ENCODE assay signal across 25 mouse cellular contexts in genomic region chr16:17269872-17270271, GRCm38 (mm10). TPM values are rescaled to one million over a fixed set of nuclear protein-coding genes. Genes with fewer than 3 reads are reported as not detected.
DNase-seq lines count a peak whose midpoint lies in the region; ATAC-seq and TF ChIP-seq lines count a peak whose summit lies in the region.
"Had no signal": no experiment of that assay in that cellular context is flagged by ENCODE, and none has a peak within 500 bp of the region (broad histone marks: within the 10 kb centered on the region; RNA-seq: fewer than 3 reads in every experiment).

No protein-coding gene starts in this region.

- peak; percentile 48; the same call in 1 of the 2 replicates for ATAC-seq in liver, embryonic 14.5 days (ENCODE audit: insufficient read depth)
- ATAC-seq in midbrain, embryonic 11.5 days (ENCODE audit: low FRiP score), result no peak
- ATAC-seq in midbrain, embryonic 15.5 days (replicated peaks), result no peak
- peak; percentile 71 for ATAC-seq in megakaryocyte progenitor cell, adult 5-6 weeks (replicated peaks; ENCODE audit: poor library complexity)
- ATAC-seq: activated CD4-positive, CD25-positive, alpha-beta regulatory T cell, adult 4 months; forebrain, embryonic 13.5 days; forebrain, embryonic 16.5 days had no signal

- no peaks in the 10 kb centered on the region for H3K27me3 ChIP-seq in liver, embryonic 14.5 days (ENCODE audit: control insufficient read depth, insufficient read depth, low read length)
- no peaks in the 10 kb centered on the region for H3K27me3 ChIP-seq in midbrain, embryonic 11.5 days (ENCODE audit: control insufficient read depth, insufficient read depth, low read length)
- no peaks in the 10 kb centered on the region for H3K27me3 ChIP-seq in midbrain, embryonic 15.5 days (replicated peaks)
- H3K27me3 ChIP-seq: forebrain, embryonic 13.5 days; heart, embryonic 13.5 days; hindbrain, embryonic 15.5 days had no signal

- no peaks in the 10 kb centered on the region; the same call in 1 of the 2 replicates for H3K9me3 ChIP-seq in liver, embryonic 14.5 days (ENCODE audit: control insufficient read depth, low read length)
- no peaks in the 10 kb centered on the region for H3K9me3 ChIP-seq in midbrain, embryonic 11.5 days (ENCODE audit: control insufficient read depth, low read length)
- no peaks in the 10 kb centered on the region for H3K9me3 ChIP-seq in midbrain, embryonic 15.5 days
- H3K9me3 ChIP-seq: heart, embryonic 10.5 days; hindbrain, embryonic 15.5 days had no signal

- 24% methylated on average over 5 of the region's 5 CpGs for WGBS in liver, embryonic 14.5 days (ENCODE audit: insufficient replicate concordance)
- WGBS in midbrain, embryonic 11.5 days, result 86% methylated on average over 5 of the region's 5 CpGs
- 91% methylated on average over 5 of the region's 5 CpGs for WGBS in midbrain, embryonic 15.5 days

- peak in 1 of 3 experiments; percentile 27 for DNase-seq in liver, embryonic 14.5 days (ENCODE audit: low read depth in 3 of 3, low spot score in 3 of 3)
- no peak for DNase-seq in liver
- DNase-seq in midbrain, embryonic 11.5 days (ENCODE audit: low spot score, missing footprints), result peak; percentile 23
- no peak for DNase-seq in right cerebral cortex, postnatal 14 days
- no peak for DNase-seq in adrenal gland, postnatal 4 days (ENCODE audit: low spot score in 2 of 2)
- DNase-seq: adrenal gland, adult 8-10 months; adrenal gland, postnatal 25 days; B cell, adult 2 months; cerebellum, adult 18-20 months; cerebellum, adult 9-10 months; cerebellum, postnatal 14 days; gastrocnemius, postnatal 10 days; gastrocnemius, postnatal 36 days; heart, adult 2 months; heart, postnatal 14 days; heart, postnatal 4 days had no signal

- H3K9ac ChIP-seq in liver, embryonic 14.5 days (replicated peaks), result no peak overlapping the region
- no peak overlapping the region for H3K9ac ChIP-seq in midbrain, embryonic 11.5 days (ENCODE audit: low read length)
- no peak overlapping the region for H3K9ac ChIP-seq in midbrain, embryonic 15.5 days
- H3K9ac ChIP-seq: forebrain, embryonic 13.5 days; heart, embryonic 13.5 days; hindbrain, embryonic 15.5 days had no signal

- TF ChIP-seq CTCF in liver, embryonic 14.5 days (IDR thresholded peaks at IDR 0.05; ENCODE audit: low read depth), result no peak

- TF ChIP-seq EP300 in liver, embryonic 14.5 days (IDR thresholded peaks at IDR 0.05; ENCODE audit: low read depth), result peak; percentile 47

- no peaks in the 10 kb centered on the region for H3K36me3 ChIP-seq in liver, embryonic 14.5 days (replicated peaks; ENCODE audit: control insufficient read depth, insufficient read depth, low read depth)
- no peaks in the 10 kb centered on the region for H3K36me3 ChIP-seq in midbrain, embryonic 11.5 days (ENCODE audit: control insufficient read depth, insufficient read depth, low read length)
- no peaks in the 10 kb centered on the region for H3K36me3 ChIP-seq in midbrain, embryonic 15.5 days (replicated peaks)
- H3K36me3 ChIP-seq: forebrain, embryonic 10.5 days; heart, embryonic 10.5 days; heart, embryonic 13.5 days; hindbrain, embryonic 15.5 days had no signal

- no peak overlapping the region for H3K4me2 ChIP-seq in liver, embryonic 14.5 days (ENCODE audit: low read depth)
- no peak overlapping the region for H3K4me2 ChIP-seq in midbrain, embryonic 11.5 days
- no peak overlapping the region for H3K4me2 ChIP-seq in midbrain, embryonic 15.5 days
- H3K4me2 ChIP-seq: forebrain, embryonic 13.5 days; heart, embryonic 13.5 days; hindbrain, embryonic 15.5 days had no signal

- peaks cover 7 to 22% of the 10 kb centered on the region in 2 experiments for H3K4me1 ChIP-seq in liver, embryonic 14.5 days (replicated peaks; ENCODE audit: control insufficient read depth in 2 of 2, insufficient read depth in 2 of 2, low read length in 1 of 2)
- no peaks in the 10 kb centered on the region for H3K4me1 ChIP-seq in midbrain, embryonic 11.5 days (ENCODE audit: control insufficient read depth, insufficient read depth, low read length)
- H3K4me1 ChIP-seq in midbrain, embryonic 15.5 days, result no peaks in the 10 kb centered on the region
- H3K4me1 ChIP-seq: forebrain, embryonic 10.5 days; forebrain, embryonic 13.5 days; hindbrain, embryonic 15.5 days had no signal

- no peak overlapping the region for H3K4me3 ChIP-seq in liver, embryonic 14.5 days (ENCODE audit: insufficient read depth in 1 of 2, low read depth in 2 of 2, low read length in 2 of 2)
- no peak overlapping the region for H3K4me3 ChIP-seq in midbrain, embryonic 11.5 days (ENCODE audit: low read depth, low read length)
- no peak overlapping the region for H3K4me3 ChIP-seq in midbrain, embryonic 15.5 days
- H3K4me3 ChIP-seq: forebrain, embryonic 10.5 days; forebrain, embryonic 13.5 days; heart, adult 2 months; heart, embryonic 10.5 days; heart, embryonic 13.5 days; hindbrain, embryonic 15.5 days had no signal

- H3K27ac ChIP-seq in liver, embryonic 14.5 days, result no peak overlapping the region
- H3K27ac ChIP-seq in midbrain, embryonic 11.5 days (ENCODE audit: low read depth, low read length), result no peak overlapping the region
- H3K27ac ChIP-seq in midbrain, embryonic 15.5 days, result no peak overlapping the region
- H3K27ac ChIP-seq: forebrain, embryonic 10.5 days; forebrain, embryonic 13.5 days; heart, adult 2 months; heart, embryonic 10.5 days; heart, embryonic 13.5 days; hindbrain, embryonic 15.5 days had no signal

RNA-seq across cellular contexts. Expression of gene Tmem191c, which starts 6.0 kb away (rescaled TPM):
- polyA plus RNA-seq in liver, embryonic 14.5 days (2012; rRNA removed), result 2.9 and 4.3 TPM in 2 replicates
- 1.6 TPM in 2 replicates for polyA plus RNA-seq in liver, embryonic 14.5 days (2014; fragmentation: Nextera tagmentation; extraction: Ambion mirVana)
- polyA plus RNA-seq in midbrain, embryonic 11.5 days (2014; fragmentation: Nextera tagmentation; extraction: Ambion mirVana), result 6.8 and 7.4 TPM in 2 replicates
- polyA plus RNA-seq in midbrain, embryonic 15.5 days (2015; fragmentation: Nextera tagmentation; extraction: Ambion mirVana), result 63.2 and 67.6 TPM in 2 replicates
- total RNA-seq in megakaryocyte progenitor cell, adult 5-6 weeks (2015), result 4.2 and 5.2 TPM in 2 replicates
- total RNA-seq in megakaryocyte progenitor cell, adult 5-6 weeks (2017), result 5.5 and 8.8 TPM in 2 replicates
- total RNA-seq in adrenal gland, postnatal 4 days (2021), result 10 to 100 TPM; 22.9 to 26.7 TPM

RNA-seq across cellular contexts. Expression of gene Hic2, which starts 36.5 kb away (rescaled TPM):
- 2.0 and 2.2 TPM in 2 replicates for polyA plus RNA-seq in liver, embryonic 14.5 days (2012; rRNA removed)
- 2.0 TPM in 2 replicates for polyA plus RNA-seq in liver, embryonic 14.5 days (2014; fragmentation: Nextera tagmentation; extraction: Ambion mirVana)
- polyA plus RNA-seq in midbrain, embryonic 11.5 days (2014; fragmentation: Nextera tagmentation; extraction: Ambion mirVana), result 10.3 and 10.8 TPM in 2 replicates
- 11.1 and 11.6 TPM in 2 replicates for polyA plus RNA-seq in midbrain, embryonic 15.5 days (2015; fragmentation: Nextera tagmentation; extraction: Ambion mirVana)
- total RNA-seq in megakaryocyte progenitor cell, adult 5-6 weeks (2015), result 1.8 and 1.9 TPM in 2 replicates
- total RNA-seq in megakaryocyte progenitor cell, adult 5-6 weeks (2017), result 2.1 and 2.3 TPM in 2 replicates
- total RNA-seq in adrenal gland, postnatal 4 days (2021), result 1 to 10 TPM; 5.6 TPM

Comparison
In these comparisons a context has a peak if more than half of its experiments do, and no peak if none do; other contexts are left out.
1. ATAC-seq: peak in liver, embryonic 14.5 days (single experiment) and megakaryocyte progenitor cell, adult 5-6 weeks (single experiment); none in midbrain, embryonic 11.5 days (single experiment) and midbrain, embryonic 15.5 days (single experiment).